Mouse (Mus musculus): ENCODE results near the gene Spink4.

Spink4 gene

DNA sequence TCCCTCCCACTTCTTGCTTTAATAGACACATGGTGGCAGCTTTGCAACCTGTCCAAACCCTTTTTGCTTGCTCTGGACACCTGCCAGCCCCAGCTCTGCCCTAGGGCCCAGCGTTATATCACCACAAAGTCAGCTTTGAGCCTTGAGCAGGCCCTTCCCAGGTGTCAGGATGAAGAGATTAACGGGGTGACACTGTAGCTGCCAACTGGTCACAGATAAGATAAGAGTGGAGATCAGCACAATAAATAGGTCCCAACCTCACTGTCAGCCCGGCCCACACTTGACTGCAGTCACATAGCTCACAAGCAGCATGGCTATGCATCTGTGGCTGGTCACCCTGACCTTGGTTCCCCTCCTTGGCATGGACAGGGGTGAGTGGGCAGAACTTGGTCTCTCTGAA lies at the start of gene Spink4:
Spink4 (plus strand) TSS at position 268 of the 400 bp plus-strand sequence.
- no peak for DNase-seq (ENCODE audit: low read depth, low spot score)

DNA sequence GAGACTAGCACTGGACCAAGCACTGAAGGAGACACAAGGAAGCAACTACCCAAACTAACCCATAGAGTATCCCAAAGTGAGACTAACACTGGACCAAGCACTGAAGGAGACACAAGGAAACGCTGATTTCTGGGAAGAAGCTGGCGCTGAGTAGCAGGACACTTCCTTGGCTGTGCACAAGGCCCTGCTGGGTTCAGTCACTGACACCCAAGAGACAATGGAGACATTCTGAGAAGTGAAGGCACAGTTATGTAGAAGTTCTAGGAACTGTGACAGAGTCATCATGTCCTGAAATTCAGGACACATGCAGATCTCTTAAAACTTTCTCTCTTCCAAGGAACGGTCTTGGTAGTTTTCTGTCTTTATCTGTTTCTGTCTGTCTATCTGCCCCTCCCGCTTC lies 49.6 kb upstream of the Spink4 start:
- no peak for DNase-seq (ENCODE audit: low read depth, low spot score)

DNA sequence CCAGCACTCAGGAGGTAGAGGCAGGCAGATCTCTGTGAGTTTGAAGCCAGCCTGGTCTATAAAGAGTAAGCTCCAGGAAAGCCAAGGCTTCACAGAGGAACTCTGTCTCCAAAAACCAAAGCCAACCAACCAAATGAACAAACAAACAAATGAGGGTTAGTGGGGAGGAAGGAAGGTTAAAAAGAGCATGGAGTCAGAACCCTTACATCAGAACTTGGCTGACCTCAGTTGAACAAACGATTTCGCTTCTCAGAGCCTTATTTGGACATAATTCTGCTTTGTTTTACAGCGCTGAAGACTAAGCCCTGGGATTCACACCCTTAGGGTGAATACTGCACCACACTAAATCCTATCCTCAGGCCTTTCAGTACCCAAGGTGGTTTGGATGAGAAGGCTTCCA lies 47.7 kb upstream of the Spink4 start:
- no peak for DNase-seq (ENCODE audit: low read depth, low spot score)

DNA sequence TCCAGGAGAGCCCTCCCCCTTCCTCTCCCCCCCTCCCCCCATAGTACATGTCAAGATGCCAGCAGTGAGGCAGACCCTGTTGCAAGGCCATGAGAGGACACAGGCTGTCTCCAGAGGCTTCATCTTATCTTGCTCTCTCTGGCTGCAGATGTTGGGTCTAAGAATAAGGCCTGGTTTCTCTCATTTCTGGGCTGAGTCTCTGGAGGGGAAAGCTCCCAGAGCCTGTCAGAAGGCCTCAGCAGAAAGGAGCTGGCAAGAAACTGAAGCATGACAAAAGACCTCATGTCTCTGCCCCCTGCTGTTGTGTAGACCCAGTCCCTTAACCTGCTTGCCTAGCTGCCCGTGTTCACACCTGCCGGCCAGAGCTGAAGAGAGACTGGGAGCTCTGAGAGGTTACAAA lies 46.5 kb upstream of the Spink4 start:
- no peak for DNase-seq (ENCODE audit: low read depth, low spot score)

DNA sequence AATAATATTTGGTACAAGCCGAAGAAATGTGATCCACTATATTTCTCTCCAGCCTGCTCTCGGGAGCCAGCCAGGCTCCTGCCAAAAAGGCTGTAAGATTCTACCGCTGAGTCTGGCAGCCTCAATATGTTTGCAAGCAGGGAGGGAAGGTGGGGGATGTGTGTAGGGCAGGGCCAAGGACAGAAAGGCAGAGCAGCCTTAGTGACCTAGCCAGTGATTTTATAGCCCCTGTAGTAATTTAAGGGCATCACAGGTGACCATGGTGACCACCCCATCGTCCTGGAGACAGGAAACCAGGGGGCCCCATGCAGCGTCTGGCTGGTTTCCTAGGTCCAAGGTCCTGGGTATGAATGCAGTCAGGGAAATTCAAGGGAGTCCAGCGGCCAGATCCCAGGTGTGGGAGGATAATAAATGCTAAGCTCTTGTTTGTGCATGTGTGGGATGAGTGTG lies 45.7 kb upstream of the Spink4 start:
- no peak for DNase-seq (ENCODE audit: low read depth, low spot score)

DNA sequence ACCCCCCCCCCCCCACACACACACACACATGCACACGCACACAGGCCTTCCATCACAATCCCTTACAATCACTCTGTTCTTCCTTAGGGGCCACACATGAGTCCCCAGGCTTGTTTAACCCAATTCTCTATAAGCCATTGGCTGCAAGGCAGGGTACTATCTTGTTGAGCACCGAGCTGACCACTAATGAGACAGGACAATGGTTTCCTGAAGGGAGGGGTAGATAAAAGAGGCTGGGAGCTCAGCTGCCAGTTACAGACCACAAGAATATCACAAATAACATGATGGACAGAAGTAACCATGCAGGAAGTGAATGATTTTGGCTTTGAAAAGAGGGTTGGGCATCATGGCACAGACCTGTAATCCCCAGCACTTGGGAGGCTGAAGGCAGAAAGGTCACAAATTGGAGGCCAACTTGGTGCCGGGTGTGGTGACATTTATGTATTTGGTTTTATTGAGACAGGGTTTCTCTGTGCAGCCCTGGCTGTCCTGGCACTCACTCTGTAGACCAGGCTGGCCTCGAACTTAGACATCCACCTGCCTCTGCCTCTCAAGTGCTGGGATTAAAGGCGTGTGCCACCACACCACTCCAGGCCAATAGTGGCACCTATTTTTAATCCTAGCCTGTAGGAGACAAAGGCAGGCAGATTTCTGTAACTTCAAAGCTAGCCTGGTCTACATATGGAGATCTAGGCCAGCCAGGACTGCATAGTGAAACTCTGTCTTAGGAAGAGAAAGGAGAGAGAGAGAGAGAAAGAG lies 44.9 kb upstream of the Spink4 start:
- DNase-seq (ENCODE audit: low read depth, low spot score): no peak

DNA sequence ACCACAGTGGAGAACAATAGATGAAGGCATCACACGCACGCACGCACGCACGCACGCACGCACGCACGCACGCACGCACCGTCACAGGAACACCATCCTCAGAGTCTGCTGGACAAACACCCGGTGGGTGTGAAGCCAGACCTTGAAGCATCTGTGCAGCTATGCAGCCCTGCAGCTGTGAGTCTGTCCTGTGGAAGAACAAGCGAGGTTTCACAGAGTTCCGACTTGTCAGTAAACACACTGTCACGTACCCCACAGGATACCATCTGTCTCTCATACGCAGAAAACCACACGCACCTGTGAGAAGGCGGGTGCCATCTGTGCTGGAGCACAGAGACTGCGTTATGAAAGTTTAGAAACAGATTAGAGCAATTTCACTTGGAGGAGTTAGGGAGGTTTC lies 44.0 kb upstream of the Spink4 start:
- DNase-seq (ENCODE audit: low read depth, low spot score): peak; percentile 89

DNA sequence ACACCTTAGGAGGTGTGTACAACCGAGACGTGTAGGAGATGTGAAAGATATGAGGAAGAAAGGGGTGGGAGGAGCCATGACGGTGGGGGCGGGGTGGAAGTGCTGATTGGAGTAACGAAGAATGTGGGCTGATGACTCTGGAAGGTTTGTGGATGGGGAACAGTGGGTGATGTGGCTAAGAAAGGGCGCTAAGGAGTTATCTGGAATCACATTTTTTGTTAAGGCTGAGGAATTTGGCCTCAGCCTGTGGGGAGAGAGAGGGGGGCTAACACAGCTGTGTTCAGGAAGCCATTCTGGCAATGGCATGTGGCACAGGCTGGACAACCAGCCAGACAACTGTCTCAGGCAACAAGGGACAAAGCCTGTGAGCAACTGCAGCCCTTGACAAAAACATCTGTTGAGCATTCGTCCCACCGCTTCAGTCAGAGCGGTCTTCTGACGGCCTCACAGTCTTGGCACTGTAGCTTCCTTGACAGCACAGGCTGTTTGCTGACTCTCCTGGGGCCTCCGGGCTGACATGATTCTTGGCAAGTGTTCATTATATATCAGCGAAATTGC lies 43.0 kb upstream of the Spink4 start:
- DNase-seq (ENCODE audit: low read depth, low spot score): peak; percentile 85

DNA sequence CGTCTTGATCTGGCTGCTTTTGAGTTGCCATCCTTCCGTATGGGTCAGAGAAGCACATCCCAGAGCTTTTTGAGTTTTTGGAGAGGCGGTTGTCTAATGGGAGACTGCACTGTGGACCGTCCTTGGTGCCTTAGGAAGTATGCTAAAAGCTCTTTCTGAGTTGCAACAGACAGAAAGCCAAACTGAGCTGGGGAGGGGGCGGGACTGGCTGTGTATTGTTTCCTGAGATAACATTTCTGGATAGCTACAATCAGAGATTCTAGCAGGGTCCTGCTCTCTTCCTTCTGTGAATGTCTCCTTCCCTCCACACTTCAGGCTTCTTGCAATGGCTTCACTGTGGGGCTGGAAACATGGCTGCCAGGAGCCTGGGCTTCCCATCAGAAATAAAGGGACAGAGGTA lies 42.3 kb upstream of the Spink4 start:
- DNase-seq (ENCODE audit: low read depth, low spot score): no peak

DNA sequence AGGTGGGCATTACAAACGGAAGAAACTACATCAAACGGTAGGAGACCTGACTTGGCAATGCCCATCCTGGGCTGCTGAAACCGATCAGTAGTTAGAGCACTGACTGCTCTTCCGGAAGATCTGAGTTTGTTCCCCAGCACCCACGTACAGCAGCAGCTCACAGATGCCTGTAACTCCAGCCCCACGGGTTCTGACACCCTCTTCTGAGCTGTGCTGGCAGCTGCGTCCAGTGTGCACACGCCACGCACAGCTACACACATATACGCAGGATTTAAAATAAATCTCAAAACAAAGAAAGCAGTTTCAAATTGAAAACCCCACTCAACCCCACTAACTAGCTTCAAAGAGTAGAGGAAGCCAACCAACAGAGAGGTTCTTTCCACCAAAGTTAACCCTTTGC lies 36.7 kb upstream of the Spink4 start:
- DNase-seq (ENCODE audit: low read depth, low spot score): peak; percentile 61

DNA sequence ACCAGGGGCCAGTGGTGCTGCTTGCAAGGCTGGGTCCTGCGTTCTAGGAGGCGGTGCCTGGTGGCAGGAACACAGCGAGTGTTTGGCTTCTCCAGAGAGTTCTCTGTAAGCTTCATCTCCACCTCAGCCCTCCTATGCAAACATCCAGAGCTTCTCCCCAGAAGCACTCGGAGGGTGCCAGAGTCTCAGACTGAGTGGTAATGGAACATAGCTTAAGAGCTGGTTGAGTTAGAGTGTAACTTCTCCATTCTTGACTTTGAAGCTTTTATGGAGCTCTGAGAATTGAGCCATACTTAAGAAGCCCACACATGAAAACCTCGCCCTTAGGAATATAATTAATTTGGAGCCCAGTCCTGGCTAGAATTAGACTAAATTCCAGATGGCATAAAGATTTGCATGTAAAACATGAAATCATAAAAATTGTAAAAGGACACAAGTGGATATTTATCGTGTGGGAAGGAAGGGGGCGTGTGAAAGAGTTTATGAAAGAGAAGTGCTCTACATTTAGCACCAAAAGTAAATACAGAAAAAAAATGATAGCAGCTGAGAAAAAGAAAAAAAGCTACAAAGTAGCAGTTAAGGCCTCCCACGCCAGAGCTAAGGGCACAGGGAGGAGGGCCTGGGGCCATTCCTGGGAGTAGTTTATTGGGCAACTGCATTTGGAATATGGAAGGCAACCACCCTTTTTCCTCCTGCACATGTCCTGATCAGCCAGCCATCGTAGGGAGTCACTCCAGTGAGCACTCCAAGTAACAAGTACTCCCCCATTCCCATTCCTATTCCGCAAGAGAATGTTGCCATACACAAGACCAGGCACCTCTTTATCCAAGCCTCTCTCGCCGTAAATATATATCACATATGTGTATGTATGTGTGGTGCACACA lies 35.3 kb upstream of the Spink4 start:
- no peak for DNase-seq (ENCODE audit: low read depth, low spot score)

DNA sequence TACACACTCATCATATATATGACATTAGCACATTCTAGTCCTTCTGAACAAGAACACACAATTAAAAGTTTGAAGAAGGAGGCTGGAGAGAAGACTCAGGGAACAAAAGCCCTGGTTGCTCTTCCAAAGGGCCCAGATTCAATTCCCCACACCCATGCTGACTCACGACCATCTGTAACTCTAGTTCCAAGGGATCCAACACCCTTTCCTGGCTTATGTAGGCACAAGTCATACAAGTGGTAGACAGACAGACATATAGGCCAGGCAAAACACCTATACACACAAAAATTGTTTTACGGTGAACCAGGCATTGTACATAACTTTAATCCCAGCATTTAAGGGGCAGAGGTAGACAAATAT lies 34.7 kb upstream of the Spink4 start:
- no peak for DNase-seq (ENCODE audit: low read depth, low spot score)

DNA sequence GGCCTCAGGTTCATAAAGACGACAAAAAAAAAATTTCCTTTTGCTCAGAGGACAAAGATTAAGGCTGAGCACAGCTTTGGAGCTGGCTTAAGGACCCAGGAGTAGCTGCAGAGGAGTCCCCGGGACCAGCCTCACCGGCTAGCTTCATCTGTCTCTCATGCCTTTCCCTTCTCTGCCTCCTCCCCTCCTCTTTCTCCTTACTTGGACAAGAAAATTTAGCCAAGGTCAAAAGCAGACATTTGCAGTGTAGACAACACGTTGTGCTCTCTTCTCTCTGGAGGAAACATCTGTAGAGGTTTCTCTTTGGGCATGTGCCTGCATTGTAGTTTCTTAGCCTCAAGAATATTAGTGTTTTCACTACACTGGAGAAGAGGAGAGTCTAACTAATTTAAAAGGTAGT lies 34.0 kb upstream of the Spink4 start:
- DNase-seq (ENCODE audit: low read depth, low spot score): no peak

DNA sequence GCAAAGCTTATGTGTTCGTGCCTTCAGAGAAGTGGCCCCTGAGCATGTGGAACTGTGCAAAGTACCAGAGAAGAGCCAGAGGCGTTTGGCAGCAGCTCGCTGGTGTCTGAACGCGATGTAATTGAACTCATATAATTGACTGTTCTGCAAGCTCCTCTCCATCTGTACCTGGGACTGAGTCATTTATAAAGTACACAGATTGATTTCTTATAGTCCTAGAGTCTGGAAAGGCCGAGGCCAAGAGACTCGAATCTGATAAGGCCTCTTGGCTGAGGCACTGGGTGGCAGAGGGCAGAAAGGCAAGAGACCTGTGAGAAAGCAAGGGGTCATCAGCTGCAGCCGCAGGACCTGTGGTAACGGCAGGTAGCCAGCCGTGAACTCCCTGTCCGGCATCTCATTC lies 31.0 kb upstream of the Spink4 start:
- no peak for DNase-seq (ENCODE audit: low read depth, low spot score)

DNA sequence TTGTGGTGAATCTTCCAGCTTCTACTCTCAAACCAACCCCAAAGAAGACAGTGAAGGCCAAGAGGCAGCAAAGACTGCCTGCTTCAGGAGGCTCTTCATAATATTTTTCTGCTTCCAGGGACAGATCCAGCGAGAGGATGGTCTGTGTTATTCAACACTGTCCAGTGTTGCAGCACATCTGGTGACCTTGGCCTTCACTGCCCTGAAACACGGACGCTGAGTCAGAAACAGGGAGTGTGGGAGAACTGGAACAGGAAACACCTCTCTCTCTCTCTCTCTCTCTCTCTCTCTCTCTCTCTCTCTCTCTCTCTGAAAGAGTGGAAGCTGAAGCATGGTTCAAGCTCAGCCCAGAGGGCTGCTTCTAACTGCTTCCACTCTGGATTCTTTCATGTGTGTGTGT lies 30.6 kb upstream of the Spink4 start:
- DNase-seq (ENCODE audit: low read depth, low spot score): no peak

DNA sequence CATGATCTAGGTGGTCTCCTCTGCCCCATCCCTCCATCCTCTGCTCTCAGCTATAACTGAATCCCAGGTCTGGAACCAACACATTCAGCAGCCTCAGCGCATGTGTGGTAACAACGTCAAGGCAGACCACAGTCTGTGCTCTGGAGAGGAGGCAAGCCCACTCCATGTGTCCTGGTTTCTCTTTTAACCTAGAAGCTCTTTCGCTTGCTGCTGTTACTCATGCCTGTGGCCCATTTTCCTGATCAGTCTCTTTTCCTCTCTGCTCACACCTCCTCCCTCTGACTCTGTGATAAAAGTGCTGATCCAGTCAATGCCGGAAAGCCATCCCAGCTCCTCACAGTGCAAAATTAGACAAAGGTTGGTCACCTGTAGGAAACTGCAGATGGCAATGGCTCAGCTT lies 29.9 kb upstream of the Spink4 start:
- no peak for DNase-seq (ENCODE audit: low read depth, low spot score)

DNA sequence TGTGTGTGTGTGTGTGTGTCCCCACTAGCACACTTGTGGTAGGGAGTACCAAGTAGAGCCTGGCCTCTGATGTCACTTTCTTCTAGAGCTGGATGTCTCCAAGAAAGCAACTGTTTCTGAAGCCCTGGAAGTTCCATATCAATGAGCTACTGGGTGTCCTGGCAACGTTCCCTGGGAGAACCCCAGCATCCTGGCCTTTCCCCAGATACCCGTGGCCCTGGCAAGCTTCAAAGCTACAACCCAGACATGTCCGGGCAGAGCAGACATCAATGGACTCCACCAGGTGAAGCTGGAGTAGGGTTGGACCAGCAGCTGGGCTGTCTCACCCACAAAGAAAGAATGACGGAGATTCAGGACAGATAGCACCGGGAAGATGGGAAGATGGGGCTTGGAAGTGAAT lies 28.6 kb upstream of the Spink4 start:
- DNase-seq (ENCODE audit: low read depth, low spot score): no peak

DNA sequence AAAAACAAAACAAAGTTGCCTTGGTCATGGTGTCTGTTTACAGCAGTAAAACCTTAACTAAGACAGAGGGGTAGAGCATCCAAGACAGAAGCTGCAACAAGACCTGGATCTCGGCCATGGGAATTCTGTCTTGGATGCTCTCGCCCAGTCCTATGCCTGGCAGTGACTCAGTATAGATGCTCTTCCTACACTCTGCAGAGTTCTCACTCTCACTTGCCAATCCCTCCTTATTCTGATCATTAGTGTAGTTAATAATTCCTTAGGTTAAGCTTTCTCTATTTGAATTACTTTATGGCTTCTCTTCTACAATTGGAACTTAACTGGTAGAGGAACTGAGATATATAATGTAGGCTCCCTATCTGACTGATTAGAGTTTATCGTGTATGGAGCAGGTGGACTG lies 24.7 kb upstream of the Spink4 start:
- DNase-seq (ENCODE audit: low read depth, low spot score): no peak

DNA sequence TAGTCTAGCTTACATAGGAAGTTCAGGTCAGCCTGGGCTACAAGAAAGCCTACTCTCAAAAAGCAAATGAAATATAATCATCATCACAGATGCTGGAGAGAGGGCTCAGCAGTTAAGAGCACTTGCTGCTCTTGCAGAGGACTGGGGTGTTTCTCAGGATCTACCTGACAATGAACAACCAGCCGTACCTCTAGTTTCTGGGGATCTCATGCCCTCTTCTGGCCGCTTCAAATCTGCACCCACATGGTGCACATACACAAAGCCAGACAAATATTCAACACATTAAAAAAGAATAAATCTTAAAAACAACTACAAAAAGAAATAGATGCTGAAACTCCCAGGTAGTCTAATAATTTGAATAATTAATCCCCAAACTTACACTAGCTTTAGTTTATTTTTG lies 24.2 kb upstream of the Spink4 start:
- DNase-seq (ENCODE audit: low read depth, low spot score): no peak

DNA sequence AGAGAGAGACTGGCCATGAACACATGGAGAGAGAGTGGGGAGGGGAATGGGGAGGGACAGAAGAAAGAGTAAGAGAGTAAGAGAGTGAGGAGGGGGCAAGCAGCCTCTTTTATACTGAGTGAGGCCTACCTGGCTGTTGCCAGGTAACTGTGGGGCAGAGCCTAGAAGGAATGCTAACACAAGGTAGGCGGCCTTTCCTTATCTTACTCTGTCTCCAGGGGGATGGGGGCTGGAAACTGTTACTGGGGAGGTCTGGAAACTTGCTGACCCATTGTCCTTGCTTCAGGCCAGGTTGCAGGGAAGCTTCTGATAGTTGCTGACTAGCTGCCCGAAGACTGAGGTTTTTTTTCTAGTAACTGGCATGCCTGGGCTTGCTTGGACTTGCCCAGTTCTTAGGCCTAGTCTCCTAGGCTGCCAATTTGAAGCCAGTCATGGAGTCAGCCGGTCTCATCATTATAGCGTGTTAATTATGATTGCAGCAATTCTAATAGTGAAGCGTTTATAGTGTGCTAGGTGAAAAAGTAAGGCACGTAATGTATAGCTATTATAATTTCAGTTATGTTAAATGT lies 21.3 kb upstream of the Spink4 start:
- no peak for DNase-seq (ENCODE audit: low read depth, low spot score)

DNA sequence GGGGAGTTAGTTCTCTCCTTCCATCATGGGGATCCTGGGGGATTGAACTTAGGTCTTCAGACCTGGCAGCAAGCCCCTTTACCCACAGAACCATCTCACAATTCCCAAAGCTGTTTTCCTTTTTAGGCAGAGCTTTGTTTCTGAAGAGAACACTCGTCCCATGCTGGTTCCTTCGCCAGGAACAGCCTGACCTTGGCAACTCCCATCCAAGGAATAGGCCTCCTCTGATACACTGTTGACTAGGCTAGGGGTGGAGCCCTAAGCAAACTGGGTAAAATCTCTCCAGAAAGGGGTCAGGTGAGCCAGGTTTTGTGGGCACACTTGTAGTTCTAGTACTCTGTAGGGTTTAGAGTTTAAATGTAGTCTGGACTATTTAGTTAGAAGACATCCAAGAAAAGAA lies 20.6 kb upstream of the Spink4 start:
- DNase-seq (ENCODE audit: low read depth, low spot score): no peak

DNA sequence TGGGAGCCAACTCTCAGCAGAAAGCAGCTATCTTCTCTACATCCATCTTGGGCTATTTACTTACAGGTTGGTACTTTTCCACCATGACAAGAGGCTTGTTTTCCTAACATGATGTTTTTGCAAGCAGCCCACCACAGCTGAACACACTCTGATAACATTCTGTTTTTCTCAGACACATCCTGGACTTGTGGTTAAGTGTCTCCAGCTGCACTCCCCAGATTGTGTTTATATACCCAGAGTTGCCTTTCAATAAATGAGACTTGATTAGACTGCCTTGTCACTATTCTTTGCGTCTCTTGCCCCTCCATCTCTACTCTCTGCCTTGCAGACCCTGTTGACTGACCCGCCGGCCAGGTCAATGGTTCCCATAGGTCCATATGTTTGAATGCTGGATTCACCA lies 19.8 kb upstream of the Spink4 start:
- DNase-seq (ENCODE audit: low read depth, low spot score): no peak
